Mouse (Mus musculus): ENCODE data around the gene Ccdc65.

GRCm38 (mm10) chr15:98724441-98724840, 16.4 kb downstream of the Ccdc65 start:
- no peak for TF ChIP-seq UBTF (IDR thresholded peaks at IDR 0.05; ENCODE audit: borderline replicate concordance, insufficient read depth, low read depth, low read length)
- no peak for TF ChIP-seq CTCF (IDR thresholded peaks at IDR 0.05 in 2 of 3, conservative IDR thresholded peaks at IDR 0.05 in 1 of 3; ENCODE audit: control insufficient read depth in 1 of 3, insufficient read depth in 1 of 3, low read depth in 2 of 3, low read length in 3 of 3, poor library complexity in 1 of 3, severe bottlenecking in 1 of 3)
- no peak for TF ChIP-seq EP300 (IDR thresholded peaks at IDR 0.05; ENCODE audit: low read depth in 1 of 2, low read length in 2 of 2)
- no peak for TF ChIP-seq ZNF384 (IDR thresholded peaks at IDR 0.05; ENCODE audit: low read depth, low read length)
- TF ChIP-seq MAFK (IDR thresholded peaks at IDR 0.05; ENCODE audit: borderline replicate concordance, low read depth, low read length) = no peak
- no peak for TF ChIP-seq ETS1 (IDR thresholded peaks at IDR 0.05; ENCODE audit: low read depth, low read length)
- no peak for TF ChIP-seq GATA1 (IDR thresholded peaks at IDR 0.05; ENCODE audit: low read depth, low read length)
- no peak for TF ChIP-seq MAX (IDR thresholded peaks at IDR 0.05; ENCODE audit: low read length)
- TF ChIP-seq TAL1 (IDR thresholded peaks at IDR 0.05; ENCODE audit: low read length) = no peak
- TF ChIP-seq USF2 (IDR thresholded peaks at IDR 0.05; ENCODE audit: borderline replicate concordance in 1 of 2, insufficient read depth in 1 of 2, low read depth in 1 of 2, low read length in 2 of 2) = no peak
